Mouse (Mus musculus): Measurements from ENCODE around the gene Omp. TPM values are rescaled to one million over a fixed set of nuclear protein-coding genes. Genes with fewer than 3 reads are reported as not detected.

Omp gene
- total and polyA plus RNA-seq, 3 experiments, result 0.08 TPM; not detected in 2

DNA sequence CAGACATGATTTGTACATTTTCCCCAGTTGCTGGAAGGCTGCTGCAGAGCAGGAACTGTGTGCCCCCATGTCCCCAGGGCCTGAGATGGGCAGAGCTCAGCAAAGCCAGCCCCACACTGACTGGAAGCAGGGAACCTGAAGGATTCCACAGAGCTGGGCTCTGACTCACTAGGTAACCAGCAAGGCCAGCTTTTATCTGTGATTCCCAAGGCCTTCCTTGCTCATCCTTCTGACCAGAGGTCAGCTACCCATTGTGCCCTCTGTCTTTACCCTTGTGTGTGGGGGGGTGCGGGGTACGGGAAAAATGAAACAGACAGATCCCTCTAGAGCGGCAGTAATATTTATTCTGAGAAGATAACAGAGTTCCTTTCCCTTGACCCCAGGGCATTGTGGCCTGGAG is 24.1 kb downstream of the Omp start:
- no peak overlapping the region for H3K4me2 ChIP-seq (ENCODE audit: insufficient read depth, low read depth, poor library complexity, severe bottlenecking)
- dilution Hi-C loops (cut with MboI; ENCODE audit: extremely low pct_ligation_motif_present, extremely low pct_unique_long_range_greater_than_20kb, low sequenced_read_pairs) (no loop called here), in situ Hi-C loops (cut with MboI; ENCODE audit: low pct_ligation_motif_present, low pct_unique_long_range_greater_than_20kb, low sequenced_read_pairs) (no loop called here)
- no peaks in the 10 kb centered on the region for H3K36me3 ChIP-seq (replicated peaks in 1 of 2; ENCODE audit: control insufficient read depth in 1 of 2, insufficient read depth in 1 of 2, low read length in 1 of 2)
- no peak overlapping the region for H3K9ac ChIP-seq (ENCODE audit: insufficient read depth, low read depth)
- H3K9me3 ChIP-seq (replicated peaks; ENCODE audit: low read length), result no peaks in the 10 kb centered on the region
- peaks cover 21% of the 10 kb centered on the region for H3K27me3 ChIP-seq (replicated peaks)
- no peak for DNase-seq (ENCODE audit: extremely low read depth)
- H3K27ac ChIP-seq (ENCODE audit: insufficient read depth, low read depth), result no peak overlapping the region
- H3K79me2 ChIP-seq (replicated peaks; ENCODE audit: control insufficient read depth, extremely low read depth, insufficient read depth, poor library complexity, severe bottlenecking), result no peaks in the 10 kb centered on the region
- H3K4me3 ChIP-seq (replicated peaks in 1 of 3; ENCODE audit: low read depth in 2 of 3, low read length in 2 of 3, poor library complexity in 1 of 3), result no peak overlapping the region
- H3K4me1 ChIP-seq (ENCODE audit: control insufficient read depth in 1 of 2, insufficient read depth in 2 of 2), result peaks cover 2 to 12% of the 10 kb centered on the region in 2 experiments; a peak in 2 of 4 replicates
- TF ChIP-seq CTCF (conservative IDR thresholded peaks at IDR 0.05 in 1 of 2, IDR thresholded peaks at IDR 0.05 in 1 of 2; ENCODE audit: low read depth in 2 of 2, low read length in 2 of 2) (no peak), TBP (conservative IDR thresholded peaks at IDR 0.05; ENCODE audit: low read depth, low read length) (no peak), CHD1 (IDR thresholded peaks at IDR 0.05; ENCODE audit: low read depth, low read length) (no peak), NELFE (IDR thresholded peaks at IDR 0.05; ENCODE audit: low read depth, low read length) (no peak), KAT2A (IDR thresholded peaks at IDR 0.05; ENCODE audit: insufficient replicate concordance, low read length) (no peak), RAD21 (IDR thresholded peaks at IDR 0.05; ENCODE audit: low read depth, low read length) (no peak), ZMIZ1 (IDR thresholded peaks at IDR 0.05; ENCODE audit: low read depth, low read length) (no peak), POLR2A (IDR thresholded peaks at IDR 0.05; ENCODE audit: low read depth, low read length) (no peak), MAX (IDR thresholded peaks at IDR 0.05; ENCODE audit: low read length) (no peak), ZC3H11A (IDR thresholded peaks at IDR 0.05; ENCODE audit: low read depth, low read length) (no peak), SMC3 (IDR thresholded peaks at IDR 0.05; ENCODE audit: low read depth, low read length) (no peak)

DNA sequence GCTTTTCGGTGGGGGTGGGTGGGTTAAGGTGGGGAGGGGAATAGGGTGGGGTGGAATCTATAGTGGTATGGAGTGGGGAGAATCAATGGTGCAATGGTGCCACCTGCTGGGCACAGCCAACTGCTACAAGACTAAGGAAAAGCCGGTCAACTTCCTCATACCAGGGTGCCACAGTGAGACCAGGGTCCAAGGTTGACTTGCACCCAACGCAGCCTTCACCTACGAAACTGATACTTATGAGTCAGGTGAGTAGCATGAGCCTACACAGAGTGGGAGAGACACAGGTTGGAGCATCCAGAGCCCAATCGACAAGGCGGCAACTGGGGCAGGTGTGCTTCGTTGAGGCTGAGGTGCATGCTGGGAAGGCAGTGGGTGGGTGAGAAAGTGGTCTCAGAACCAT is 25.0 kb downstream of the Omp start:
- dilution Hi-C loops (cut with MboI; ENCODE audit: extremely low pct_ligation_motif_present, extremely low pct_unique_long_range_greater_than_20kb, low sequenced_read_pairs) (no loop called here), in situ Hi-C loops (cut with MboI; ENCODE audit: low pct_ligation_motif_present, low pct_unique_long_range_greater_than_20kb, low sequenced_read_pairs) (no loop called here)
- Histone ChIP-seq H3K27me3 (replicated peaks) (peaks cover 21% of the 10 kb centered on the region), H3K4me2 (ENCODE audit: insufficient read depth, low read depth, poor library complexity, severe bottlenecking) (peak overlapping the region; percentile 76), H3K9me3 (replicated peaks; ENCODE audit: low read length) (no peaks in the 10 kb centered on the region), H3K27ac (ENCODE audit: insufficient read depth, low read depth) (no peak overlapping the region), H3K4me3 (replicated peaks in 1 of 3; ENCODE audit: low read depth in 2 of 3, low read length in 2 of 3, poor library complexity in 1 of 3) (peak overlapping the region in 2 of 3 experiments; percentile 19 to 48), H3K79me2 (replicated peaks; ENCODE audit: control insufficient read depth, extremely low read depth, insufficient read depth, poor library complexity, severe bottlenecking) (no peaks in the 10 kb centered on the region), H3K4me1 (ENCODE audit: control insufficient read depth in 1 of 2, insufficient read depth in 2 of 2) (peaks cover 2 to 12% of the 10 kb centered on the region in 2 experiments; a peak in 2 of 4 replicates), H3K36me3 (replicated peaks in 1 of 2; ENCODE audit: control insufficient read depth in 1 of 2, insufficient read depth in 1 of 2, low read length in 1 of 2) (no peaks in the 10 kb centered on the region), H3K9ac (ENCODE audit: insufficient read depth, low read depth) (0 out of 2 replicates have a peak overlapping the region, but pooled peaks have one; percentile 19)
- DNase-seq (ENCODE audit: extremely low read depth), result peak; percentile 74
- TF ChIP-seq IRF4 (IDR thresholded peaks at IDR 0.05; ENCODE audit: low read depth, low read length), result 0 out of 2 replicates have a peak, but pooled peaks have one; percentile 29
- TF ChIP-seq ZKSCAN1 (IDR thresholded peaks at IDR 0.05; ENCODE audit: borderline replicate concordance, low read depth, low read length), result no peak
- TF ChIP-seq USF2 (conservative IDR thresholded peaks at IDR 0.05; ENCODE audit: low read depth, low read length), result no peak
- no peak for TF ChIP-seq POLR2A (IDR thresholded peaks at IDR 0.05; ENCODE audit: low read depth, low read length)
- peak; percentile 68 for TF ChIP-seq ELF1 (IDR thresholded peaks at IDR 0.05; ENCODE audit: low read depth, low read length)
- peak; percentile 65 to 91 for TF ChIP-seq CTCF (conservative IDR thresholded peaks at IDR 0.05 in 1 of 2, IDR thresholded peaks at IDR 0.05 in 1 of 2; ENCODE audit: low read depth in 2 of 2, low read length in 2 of 2)
- TF ChIP-seq EP300 (IDR thresholded peaks at IDR 0.05; ENCODE audit: low read length), result no peak
- TF ChIP-seq E2F4 (IDR thresholded peaks at IDR 0.05; ENCODE audit: insufficient replicate concordance, low read depth, low read length), result no peak
- peak; percentile 73 for TF ChIP-seq SMC3 (IDR thresholded peaks at IDR 0.05; ENCODE audit: low read depth, low read length)
- TF ChIP-seq TBP (conservative IDR thresholded peaks at IDR 0.05; ENCODE audit: low read depth, low read length), result no peak
- peak; percentile 37; the same call in 1 of the 2 replicates for TF ChIP-seq BHLHE40 (IDR thresholded peaks at IDR 0.05; ENCODE audit: low read depth, low read length)
- no peak for TF ChIP-seq JUND (conservative IDR thresholded peaks at IDR 0.05; ENCODE audit: low read depth, low read length)
- no peak for TF ChIP-seq CHD2 (IDR thresholded peaks at IDR 0.05; ENCODE audit: low read length)
- no peak for TF ChIP-seq ZMIZ1 (IDR thresholded peaks at IDR 0.05; ENCODE audit: low read depth, low read length)
- no peak for TF ChIP-seq HCFC1 (IDR thresholded peaks at IDR 0.05; ENCODE audit: low read depth, low read length)
- TF ChIP-seq SIN3A (IDR thresholded peaks at IDR 0.05; ENCODE audit: low read length), result no peak
- TF ChIP-seq USF1 (IDR thresholded peaks at IDR 0.05; ENCODE audit: low read depth, low read length), result no peak
- TF ChIP-seq NRF1 (IDR thresholded peaks at IDR 0.05; ENCODE audit: low read depth, low read length), result 0 out of 2 replicates have a peak, but pooled peaks have one; percentile 34
- TF ChIP-seq ZNF384 (IDR thresholded peaks at IDR 0.05; ENCODE audit: low read depth, low read length), result no peak
- no peak for TF ChIP-seq JUN (IDR thresholded peaks at IDR 0.05; ENCODE audit: insufficient read depth, low read depth, low read length)
- no peak for TF ChIP-seq ETS1 (conservative IDR thresholded peaks at IDR 0.05; ENCODE audit: low read depth, low read length)
- TF ChIP-seq POLR2AphosphoS2 (IDR thresholded peaks at IDR 0.05; ENCODE audit: low read depth, low read length), result no peak
- 0 out of 2 replicates have a peak, but pooled peaks have one; percentile 22 for TF ChIP-seq ZC3H11A (IDR thresholded peaks at IDR 0.05; ENCODE audit: low read depth, low read length)
- peak; percentile 43; the same call in 1 of the 2 replicates for TF ChIP-seq MYC (IDR thresholded peaks at IDR 0.05; ENCODE audit: low read depth, low read length)
- TF ChIP-seq NELFE (IDR thresholded peaks at IDR 0.05; ENCODE audit: low read depth, low read length), result no peak
- TF ChIP-seq MAFK (IDR thresholded peaks at IDR 0.05; ENCODE audit: insufficient replicate concordance, low read length), result no peak
- TF ChIP-seq KAT2A (IDR thresholded peaks at IDR 0.05; ENCODE audit: insufficient replicate concordance, low read length), result no peak
- TF ChIP-seq GABPA (IDR thresholded peaks at IDR 0.05; ENCODE audit: insufficient replicate concordance, low read depth, low read length), result no peak
- peak; percentile 84 for TF ChIP-seq RAD21 (IDR thresholded peaks at IDR 0.05; ENCODE audit: low read depth, low read length)
- 0 out of 2 replicates have a peak, but pooled peaks have one; percentile 22 for TF ChIP-seq MAX (IDR thresholded peaks at IDR 0.05; ENCODE audit: low read length)
